Mouse (Mus musculus): Measurements from ENCODE around the gene Sipa1l3. TPM values are rescaled to one million over a fixed set of nuclear protein-coding genes. Genes with fewer than 3 reads are reported as not detected.
A peak's percentile ranks its signal among the peaks of the same experiment; 100 is the strongest.

Sipa1l3 gene
- polyA plus RNA-seq, 1 experiment = 44.6 TPM

GRCm38 (mm10) chr7:29370031-29370430, 148.4 kb downstream of the Sipa1l3 start:
- no peak for TF ChIP-seq POLR2A (IDR thresholded peaks at IDR 0.05; ENCODE audit: low read depth, low read length)
- peak; percentile 20; the same call in 1 of the 2 replicates for TF ChIP-seq CTCF (conservative IDR thresholded peaks at IDR 0.05; ENCODE audit: insufficient read depth, insufficient read length, low read depth, low read length)
- 65% methylated on average over 6 of the region's 6 CpGs for WGBS
- H3K4me3 ChIP-seq (ENCODE audit: insufficient read depth, low read depth, low read length) = no peak overlapping the region

DNA sequence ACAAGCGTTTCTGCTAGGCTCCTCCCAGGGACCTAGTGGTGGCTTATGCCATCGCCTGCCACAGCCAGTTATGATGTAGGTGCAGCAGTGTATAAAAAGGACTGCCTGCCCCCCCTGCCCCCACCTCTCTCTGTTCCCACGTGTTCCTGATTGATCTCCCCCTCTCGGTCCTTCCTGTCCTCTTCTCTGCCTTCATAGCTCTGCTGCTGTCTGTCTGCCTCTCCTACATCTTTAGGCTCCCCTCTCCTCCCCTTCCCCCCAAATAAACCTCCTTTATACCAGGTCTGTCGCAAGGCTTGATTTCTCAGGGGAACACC, 150.5 kb downstream of the Sipa1l3 start:
- Histone ChIP-seq H3K27ac (ENCODE audit: insufficient read depth, low read depth, low read length) (no peak overlapping the region), H3K4me3 (ENCODE audit: insufficient read depth, low read depth, low read length) (no peak overlapping the region), H3K36me3 (ENCODE audit: control insufficient read depth, insufficient read depth, low read length) (no peaks in the 10 kb centered on the region), H3K27me3 (replicated peaks; ENCODE audit: control insufficient read depth, insufficient read depth, low read length) (no peaks in the 10 kb centered on the region), H3K4me1 (ENCODE audit: control insufficient read depth, insufficient read depth, low read length) (no peaks in the 10 kb centered on the region)
- TF ChIP-seq CTCF (conservative IDR thresholded peaks at IDR 0.05; ENCODE audit: insufficient read depth, insufficient read length, low read depth, low read length) (no peak), POLR2A (IDR thresholded peaks at IDR 0.05; ENCODE audit: low read depth, low read length) (no peak)
- WGBS = 55% methylated on average over 5 of the region's 5 CpGs
- no peak for DNase-seq

More at GRCm38 (mm10) chr7:29370031-29370430, 148.4 kb downstream of the Sipa1l3 start:
- Histone ChIP-seq H3K36me3 (ENCODE audit: control insufficient read depth, insufficient read depth, low read length) (no peaks in the 10 kb centered on the region), H3K27me3 (replicated peaks; ENCODE audit: control insufficient read depth, insufficient read depth, low read length) (no peaks in the 10 kb centered on the region), H3K27ac (ENCODE audit: insufficient read depth, low read depth, low read length) (no peak overlapping the region), H3K4me1 (ENCODE audit: control insufficient read depth, insufficient read depth, low read length) (no peaks in the 10 kb centered on the region)
- DNase-seq = peak; percentile 5

DNA sequence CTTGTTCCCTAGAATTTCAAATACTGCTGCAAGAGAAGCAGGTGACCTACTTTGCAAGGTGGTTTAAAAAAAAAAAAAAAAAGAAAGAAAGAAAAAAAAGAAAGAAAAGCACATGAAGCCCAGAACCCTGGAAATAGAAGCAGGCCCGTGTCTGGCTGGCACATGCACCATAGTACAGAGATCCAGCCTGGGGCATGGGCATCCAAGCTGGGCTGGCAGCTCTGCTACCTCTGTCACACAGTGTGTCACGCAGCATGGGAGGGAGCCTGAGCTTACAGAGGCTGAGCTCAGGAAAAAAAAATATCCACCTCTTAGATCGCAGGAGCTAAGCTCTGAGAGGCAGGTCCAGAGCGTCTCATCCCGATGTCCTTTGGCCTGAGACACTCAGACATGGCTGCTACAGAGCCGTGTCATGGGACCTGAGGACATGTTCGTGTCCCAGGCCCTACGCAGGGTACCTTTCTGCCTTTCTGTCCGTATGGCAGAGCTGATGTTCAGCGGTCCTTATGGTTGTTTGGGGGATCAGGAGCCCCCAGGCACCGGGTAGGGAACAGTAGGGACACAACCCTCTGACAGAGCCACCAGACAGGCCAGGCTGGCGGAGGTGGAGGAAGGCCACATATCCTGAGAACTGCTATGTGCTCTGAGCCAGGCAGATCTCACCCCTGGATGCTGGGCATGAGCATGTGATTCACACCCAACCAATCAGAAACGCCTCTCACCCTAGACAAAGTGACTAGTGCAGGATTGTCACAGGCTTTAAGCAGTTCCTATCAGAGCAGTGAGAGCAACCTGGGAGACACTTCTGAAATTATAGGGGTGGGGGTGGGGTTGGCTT, 151.1 kb downstream of the Sipa1l3 start:
- H3K36me3 ChIP-seq (ENCODE audit: control insufficient read depth, insufficient read depth, low read length) = no peaks in the 10 kb centered on the region
- H3K4me1 ChIP-seq (ENCODE audit: control insufficient read depth, insufficient read depth, low read length) = no peaks in the 10 kb centered on the region
- DNase-seq = no peak
- WGBS = 86% methylated on average over 13 of the region's 13 CpGs
- TF ChIP-seq POLR2A (IDR thresholded peaks at IDR 0.05; ENCODE audit: low read depth, low read length) (no peak), CTCF (conservative IDR thresholded peaks at IDR 0.05; ENCODE audit: insufficient read depth, insufficient read length, low read depth, low read length) (no peak)
- no peak overlapping the region for H3K27ac ChIP-seq (ENCODE audit: insufficient read depth, low read depth, low read length)
- H3K27me3 ChIP-seq (replicated peaks; ENCODE audit: control insufficient read depth, insufficient read depth, low read length) = no peaks in the 10 kb centered on the region
- H3K4me3 ChIP-seq (ENCODE audit: insufficient read depth, low read depth, low read length) = no peak overlapping the region

DNA sequence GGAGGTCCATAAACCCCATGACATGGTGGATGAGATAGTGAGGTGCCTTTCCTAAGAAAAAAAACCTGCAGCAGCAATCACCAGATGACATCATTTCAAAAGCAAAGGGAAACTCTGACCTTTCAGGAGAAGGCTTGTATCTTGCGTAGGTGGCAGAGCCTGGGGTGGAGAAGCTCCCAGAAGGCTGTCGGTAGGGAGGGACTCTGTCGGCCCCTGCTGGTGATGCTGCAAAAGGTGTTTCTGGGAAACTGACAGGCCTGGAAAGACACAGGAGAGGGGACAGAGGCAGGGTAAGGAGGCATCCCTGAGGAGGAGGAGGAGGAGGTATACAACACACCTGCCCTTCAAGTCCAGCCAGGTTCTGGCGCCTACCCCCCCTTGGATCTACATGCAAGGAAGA, 154.4 kb downstream of the Sipa1l3 start:
- DNase-seq = peak; percentile 17
- 48% methylated on average over 4 of the region's 4 CpGs for WGBS

DNA sequence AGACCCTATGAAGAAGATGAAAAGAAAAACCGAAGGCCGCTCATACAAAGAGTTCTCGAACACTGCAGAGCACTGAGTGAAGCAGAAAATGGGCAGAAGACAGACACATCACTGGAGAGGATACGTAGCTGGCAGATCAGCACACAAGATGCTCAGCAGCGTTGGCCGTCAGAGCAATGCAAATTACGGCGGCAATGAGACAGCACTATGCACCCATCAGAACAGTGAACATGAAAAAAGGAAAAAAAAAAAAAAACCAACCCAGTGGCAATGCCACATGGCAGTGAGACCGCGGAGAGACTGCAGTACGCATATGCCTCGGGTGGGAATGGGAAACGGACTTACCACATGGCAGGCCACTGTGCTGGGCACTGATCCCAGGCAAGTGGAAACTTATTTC, 156.9 kb downstream of the Sipa1l3 start:
- Histone ChIP-seq H3K27me3 (replicated peaks; ENCODE audit: control insufficient read depth, insufficient read depth, low read length) (no peaks in the 10 kb centered on the region), H3K4me1 (ENCODE audit: control insufficient read depth, insufficient read depth, low read length) (no peaks in the 10 kb centered on the region), H3K27ac (ENCODE audit: insufficient read depth, low read depth, low read length) (no peak overlapping the region), H3K36me3 (ENCODE audit: control insufficient read depth, insufficient read depth, low read length) (no peaks in the 10 kb centered on the region), H3K4me3 (ENCODE audit: insufficient read depth, low read depth, low read length) (no peak overlapping the region)
- WGBS = 94% methylated on average over 13 of the region's 13 CpGs
- DNase-seq = no peak
- TF ChIP-seq POLR2A (IDR thresholded peaks at IDR 0.05; ENCODE audit: low read depth, low read length) (no peak), CTCF (conservative IDR thresholded peaks at IDR 0.05; ENCODE audit: insufficient read depth, insufficient read length, low read depth, low read length) (no peak)

More for the DNA sequence above, 154.4 kb downstream of the Sipa1l3 start:
- TF ChIP-seq POLR2A (IDR thresholded peaks at IDR 0.05; ENCODE audit: low read depth, low read length) (no peak), CTCF (conservative IDR thresholded peaks at IDR 0.05; ENCODE audit: insufficient read depth, insufficient read length, low read depth, low read length) (peak; percentile 61)
- no peak overlapping the region for H3K4me3 ChIP-seq (ENCODE audit: insufficient read depth, low read depth, low read length)
- H3K4me1 ChIP-seq (ENCODE audit: control insufficient read depth, insufficient read depth, low read length) = no peaks in the 10 kb centered on the region
- H3K27me3 ChIP-seq (replicated peaks; ENCODE audit: control insufficient read depth, insufficient read depth, low read length) = no peaks in the 10 kb centered on the region
- H3K27ac ChIP-seq (ENCODE audit: insufficient read depth, low read depth, low read length) = no peak overlapping the region
- no peaks in the 10 kb centered on the region for H3K36me3 ChIP-seq (ENCODE audit: control insufficient read depth, insufficient read depth, low read length)

GRCm38 (mm10) chr7:29355406-29355805, 163.0 kb downstream of the Sipa1l3 start:
- WGBS = 85% methylated on average over 8 of the region's 8 CpGs

DNA sequence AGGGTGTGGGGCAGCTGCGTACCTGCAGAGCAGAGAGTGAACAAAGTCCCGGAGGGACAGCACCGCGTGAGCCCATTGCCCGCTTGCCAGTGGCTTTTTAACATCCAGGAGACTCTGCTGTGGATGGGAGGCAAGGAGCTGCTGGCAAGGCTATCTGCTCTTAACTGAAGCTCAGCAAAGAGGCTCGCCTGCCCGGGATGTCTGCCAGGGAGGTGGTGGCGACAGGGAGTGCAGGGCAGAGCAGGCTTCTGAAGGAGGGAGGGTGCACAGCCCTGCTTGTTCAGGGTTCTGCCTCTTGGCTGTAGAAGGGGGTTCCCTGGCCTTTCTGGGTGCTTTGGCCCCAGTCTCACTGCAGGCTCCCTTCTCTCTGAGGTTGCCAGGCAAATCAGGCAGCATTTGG, 164.3 kb downstream of the Sipa1l3 start:
- TF ChIP-seq CTCF (conservative IDR thresholded peaks at IDR 0.05; ENCODE audit: insufficient read depth, insufficient read length, low read depth, low read length) = no peak
- TF ChIP-seq POLR2A (IDR thresholded peaks at IDR 0.05; ENCODE audit: low read depth, low read length) = no peak
- Histone ChIP-seq H3K4me3 (ENCODE audit: insufficient read depth, low read depth, low read length) (no peak overlapping the region), H3K27ac (ENCODE audit: insufficient read depth, low read depth, low read length) (no peak overlapping the region), H3K27me3 (replicated peaks; ENCODE audit: control insufficient read depth, insufficient read depth, low read length) (no peaks in the 10 kb centered on the region), H3K36me3 (ENCODE audit: control insufficient read depth, insufficient read depth, low read length) (no peaks in the 10 kb centered on the region), H3K4me1 (ENCODE audit: control insufficient read depth, insufficient read depth, low read length) (no peaks in the 10 kb centered on the region)
- DNase-seq = no peak
- WGBS = 90% methylated on average over 8 of the region's 8 CpGs

More at GRCm38 (mm10) chr7:29355406-29355805, 163.0 kb downstream of the Sipa1l3 start:
- Histone ChIP-seq H3K36me3 (ENCODE audit: control insufficient read depth, insufficient read depth, low read length) (no peaks in the 10 kb centered on the region), H3K27ac (ENCODE audit: insufficient read depth, low read depth, low read length) (no peak overlapping the region), H3K4me1 (ENCODE audit: control insufficient read depth, insufficient read depth, low read length) (no peaks in the 10 kb centered on the region), H3K27me3 (replicated peaks; ENCODE audit: control insufficient read depth, insufficient read depth, low read length) (no peaks in the 10 kb centered on the region), H3K4me3 (ENCODE audit: insufficient read depth, low read depth, low read length) (no peak overlapping the region)
- no peak for DNase-seq
- no peak for TF ChIP-seq POLR2A (IDR thresholded peaks at IDR 0.05; ENCODE audit: low read depth, low read length)
- TF ChIP-seq CTCF (conservative IDR thresholded peaks at IDR 0.05; ENCODE audit: insufficient read depth, insufficient read length, low read depth, low read length) = no peak

Data from kidney, adult 2 months (tissue).